Mouse (Mus musculus): Measurements from ENCODE around the gene Inpp5f.

DNA sequence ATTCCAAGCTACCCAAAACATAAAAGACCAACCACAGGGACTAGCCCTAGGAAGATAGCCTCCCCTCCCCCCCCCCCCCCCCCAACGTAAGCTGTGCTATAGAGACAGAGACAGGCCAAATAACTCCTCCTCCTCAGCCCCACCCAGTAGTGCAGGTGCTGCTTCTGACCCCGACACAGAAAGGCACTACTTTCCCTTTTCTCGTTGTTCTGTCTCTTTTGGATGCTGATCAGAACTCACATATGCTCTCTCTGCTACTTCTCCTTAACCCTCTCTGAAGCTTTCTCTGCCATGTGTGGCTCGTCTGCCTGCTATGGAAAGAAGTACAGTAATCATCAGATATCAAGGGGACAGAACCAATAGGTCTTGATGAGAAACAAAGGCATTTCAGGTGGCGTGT lies 15.5 kb downstream of the Inpp5f start:
- TF ChIP-seq POLR2A (IDR thresholded peaks at IDR 0.05; ENCODE audit: borderline replicate concordance, low read depth, low read length) = no peak
- TF ChIP-seq CTCF (IDR thresholded peaks at IDR 0.05; ENCODE audit: low read depth, low read length) = no peak

Data from bone marrow macrophage, adult 2 months (primary cell).